Mouse (Mus musculus): ENCODE measurements around the gene Sema4b.

Gene Sema4b

GRCm38 (mm10) chr7:80216566-80216965 is 29.9 kb downstream of the Sema4b start:
- no peak for DNase-seq (ENCODE audit: low spot score in 2 of 2)

GRCm38 (mm10) chr7:80218666-80219065 is 32.0 kb downstream of the Sema4b start:
- DNase-seq (ENCODE audit: low spot score in 2 of 2): no peak

- DNase-seq (ENCODE audit: low spot score in 2 of 2): peak in 1 of 2 experiments; percentile 4
Observed at GRCm38 (mm10) chr7:80220237-80220797, 33.7 kb downstream of the Sema4b start.

GRCm38 (mm10) chr7:80221179-80221750 is 34.6 kb downstream of the Sema4b start:
- no peak for DNase-seq (ENCODE audit: low spot score in 2 of 2)

- no peak for DNase-seq (ENCODE audit: low spot score in 2 of 2)
Observed at GRCm38 (mm10) chr7:80227065-80227464, 40.4 kb downstream of the Sema4b start.

GRCm38 (mm10) chr7:80230196-80230595 is 43.6 kb downstream of the Sema4b start:
- peak in 1 of 2 experiments; percentile 58 for DNase-seq (ENCODE audit: low spot score in 2 of 2)

GRCm38 (mm10) chr7:80231971-80232488 is 45.4 kb downstream of the Sema4b start:
- no peak for DNase-seq (ENCODE audit: low spot score in 2 of 2)

GRCm38 (mm10) chr7:80232489-80233029 is 45.9 kb downstream of the Sema4b start, which contains the start of the genes Cib1 and Gdpgp1:
Cib1 (minus strand) TSS chr7:80232813.
Gdpgp1 (plus strand) TSS chr7:80232865.
- DNase-seq (ENCODE audit: low spot score in 2 of 2): peak; percentile 98

GRCm38 (mm10) chr7:80233799-80234198 is 47.2 kb downstream of the Sema4b start:
- DNase-seq (ENCODE audit: low spot score in 2 of 2): no peak

GRCm38 (mm10) chr7:80238542-80238941 is 51.9 kb downstream of the Sema4b start:
- DNase-seq (ENCODE audit: low spot score in 2 of 2): no peak

- DNase-seq (ENCODE audit: low spot score in 2 of 2): no peak
Observed at GRCm38 (mm10) chr7:80241661-80242060, 55.0 kb downstream of the Sema4b start.

- no peak for DNase-seq (ENCODE audit: low spot score in 2 of 2)
Observed at GRCm38 (mm10) chr7:80244851-80245250, 58.2 kb downstream of the Sema4b start.

GRCm38 (mm10) chr7:80246148-80246721 is 59.6 kb downstream of the Sema4b start, which contains the start of gene Ttll13:
Ttll13 (plus strand) TSS chr7:80246376.
- peak; percentile 94 to 99 for DNase-seq (ENCODE audit: low spot score in 2 of 2)

- no peak for DNase-seq (ENCODE audit: low spot score in 2 of 2)
Observed at GRCm38 (mm10) chr7:80246859-80247258, 60.2 kb downstream of the Sema4b start.

GRCm38 (mm10) chr7:80252437-80252836 is 65.8 kb downstream of the Sema4b start:
- no peak for DNase-seq (ENCODE audit: low spot score in 2 of 2)

GRCm38 (mm10) chr7:80252886-80253285 is 66.2 kb downstream of the Sema4b start:
- DNase-seq (ENCODE audit: low spot score in 2 of 2): no peak

GRCm38 (mm10) chr7:80255981-80256380 is 69.3 kb downstream of the Sema4b start:
- DNase-seq (ENCODE audit: low spot score in 2 of 2): no peak

- DNase-seq (ENCODE audit: low spot score in 2 of 2): no peak
Observed at GRCm38 (mm10) chr7:80257706-80258105, 71.1 kb downstream of the Sema4b start.

GRCm38 (mm10) chr7:80260625-80261371 is 74.2 kb downstream of the Sema4b start, which contains the start of gene Ngrn:
Ngrn (plus strand) TSS chr7:80261215.
- DNase-seq (ENCODE audit: low spot score in 2 of 2): peak in 1 of 2 experiments; percentile 88

GRCm38 (mm10) chr7:80261372-80261990 is 74.8 kb downstream of the Sema4b start:
- peak in 1 of 2 experiments; percentile 70 for DNase-seq (ENCODE audit: low spot score in 2 of 2)

- no peak for DNase-seq (ENCODE audit: low spot score in 2 of 2)
Observed at GRCm38 (mm10) chr7:80264606-80265005, 78.0 kb downstream of the Sema4b start.

Data from spleen, postnatal 10 days (tissue).